Mouse (Mus musculus) T-helper 2 cell (primary cell): ENCODE data around the gene Nfib.
"Not testable (repeated sequence)": the region's sequence is repeated elsewhere in the genome, so short reads cannot be mapped to it uniquely, and the experiment has no call there.

Source experiments
- in situ Hi-C: fragments of 300-600 bp; cut with MboI, MseI; formaldehyde crosslinking; loops from one replicate; pipeline ENCODE4 v1.15.1; 2025; ENCODE audit warnings: high pct_unique_total_duplicates

Gene Nfib

GRCm38 (mm10) chr4:82266066-82266619, 439.4 kb downstream of the Nfib start:
- in situ Hi-C loops: no loop called here

GRCm38 (mm10) chr4:82258545-82258944, 447.0 kb downstream of the Nfib start:
- in situ Hi-C loops: not testable (repeated sequence)

- in situ Hi-C loops: no loop called here
These were observed 453.5 kb downstream of the Nfib start for GRCm38 (mm10) chr4:82252054-82252453.

GRCm38 (mm10) chr4:82250355-82250659, 455.2 kb downstream of the Nfib start:
- in situ Hi-C loops: no loop called here

GRCm38 (mm10) chr4:82249518-82250354, 455.8 kb downstream of the Nfib start:
- in situ Hi-C loops: no loop called here

GRCm38 (mm10) chr4:82248961-82249360, 456.6 kb downstream of the Nfib start:
- in situ Hi-C loops: no loop called here

GRCm38 (mm10) chr4:82248031-82248430, 457.5 kb downstream of the Nfib start:
- in situ Hi-C loops: no loop called here

GRCm38 (mm10) chr4:82246290-82246689, 459.3 kb downstream of the Nfib start:
- in situ Hi-C loops: no loop called here
